Mouse (Mus musculus) lung, adult 2 months (tissue): ENCODE measurements around the gene Zfp592. TPM values are rescaled to one million over a fixed set of nuclear protein-coding genes. Genes with fewer than 3 reads are reported as not detected.

Source experiments
- DNase-seq: peaks from one replicate; pipeline ENCODE4 v3.0.0; 2022
- H3K4me1 ChIP-seq: fragments of 200-500 bp; 2 replicates; pipeline ENCODE4 v1.6.1; 2011; ENCODE audit warnings: low read length; ENCODE audit not compliant: control insufficient read depth, insufficient read depth
- H3K4me3 ChIP-seq: fragments of 200-500 bp; replicated peaks from 2 replicates; pipeline ENCODE3; 2011; ENCODE audit warnings: low read depth, mild to moderate bottlenecking, control low read depth, low read length; ENCODE audit errors: extremely low read depth
- CTCF ChIP-seq: fragments of 200-500 bp; IDR thresholded peaks from 2 replicates; pipeline ENCODE4 v1.5.1; 2011; ENCODE audit warnings: mild to moderate bottlenecking, low read length, control low read depth; ENCODE audit not compliant: insufficient read depth
- POLR2A ChIP-seq: fragments of 200-500 bp; IDR thresholded peaks from 2 replicates; pipeline ENCODE4 v1.6.1; 2011; ENCODE audit warnings: low read depth, mild to moderate bottlenecking, control low read depth, low read length, borderline replicate concordance; ENCODE audit errors: extremely low read depth
- WGBS: fragments of 180-500 bp; shearing (Covaris S2); methylation state at CpG from one replicate; pipeline ENCODE4 v1.1.7; 2018; 5-methylcytosine and 5-hydroxymethylcytosine counted together
- polyA plus RNA-seq: library from polyadenylated mRNA; depleted of rRNA; stranded (reverse); fragments of >200 nt; gene quantifications from 2 replicates; pipeline ENCODE4 v1.2.3, GENCODE M21; 2012

The Zfp592 gene
- polyA plus RNA-seq, 1 experiment: 20.1 TPM

DNA sequence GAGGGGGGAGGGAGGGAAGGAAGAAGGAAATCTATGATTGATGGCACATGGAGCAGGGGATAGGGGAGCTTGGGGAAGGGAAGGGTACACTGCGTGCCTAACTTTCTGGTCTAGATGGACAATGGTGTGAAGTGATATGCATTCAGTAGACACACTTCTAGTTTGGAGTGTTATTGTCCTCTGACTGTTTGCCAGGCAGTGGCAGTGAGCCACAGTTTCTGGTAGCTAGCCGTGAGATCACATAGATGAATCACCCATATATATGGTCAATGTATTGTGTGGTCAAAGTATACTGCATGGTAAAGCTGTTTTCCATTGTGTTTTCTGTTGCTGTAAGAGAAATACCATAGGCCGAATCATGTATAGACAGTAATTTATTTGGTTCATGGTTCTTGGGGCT lies 18.1 kb downstream of the Zfp592 start:
- H3K4me1 ChIP-seq: peaks cover 14% of the 10 kb centered on the region
- TF ChIP-seq POLR2A (no peak), CTCF (no peak)
- 83% methylated on average over 3 of the region's 3 CpGs for WGBS
- no peak for DNase-seq
- H3K4me3 ChIP-seq: no peak overlapping the region

DNA sequence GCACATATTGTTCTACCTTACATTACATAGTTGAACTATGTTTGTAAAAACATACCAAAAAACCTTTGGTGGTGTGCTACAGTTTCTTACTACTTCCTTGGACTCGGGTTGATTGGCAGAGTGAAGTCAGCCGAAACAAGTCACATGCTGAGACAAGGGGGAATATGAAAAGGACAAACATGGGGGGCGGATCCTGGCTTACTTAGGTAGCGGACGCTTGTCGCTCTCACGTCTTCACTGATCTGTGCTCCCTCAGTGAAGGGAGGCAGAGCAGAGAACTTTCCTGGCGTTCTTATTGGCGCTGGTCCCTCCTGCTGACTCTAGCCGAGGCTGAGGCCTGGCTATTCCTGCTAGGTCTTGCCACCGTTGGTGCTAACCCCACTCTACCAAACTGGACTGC lies 26.8 kb downstream of the Zfp592 start:
- no peaks in the 10 kb centered on the region for H3K4me1 ChIP-seq
- DNase-seq: no peak
- no peak for TF ChIP-seq CTCF
- no peak for TF ChIP-seq POLR2A
- no peak overlapping the region for H3K4me3 ChIP-seq
- WGBS: 74% methylated on average over 11 of the region's 11 CpGs

DNA sequence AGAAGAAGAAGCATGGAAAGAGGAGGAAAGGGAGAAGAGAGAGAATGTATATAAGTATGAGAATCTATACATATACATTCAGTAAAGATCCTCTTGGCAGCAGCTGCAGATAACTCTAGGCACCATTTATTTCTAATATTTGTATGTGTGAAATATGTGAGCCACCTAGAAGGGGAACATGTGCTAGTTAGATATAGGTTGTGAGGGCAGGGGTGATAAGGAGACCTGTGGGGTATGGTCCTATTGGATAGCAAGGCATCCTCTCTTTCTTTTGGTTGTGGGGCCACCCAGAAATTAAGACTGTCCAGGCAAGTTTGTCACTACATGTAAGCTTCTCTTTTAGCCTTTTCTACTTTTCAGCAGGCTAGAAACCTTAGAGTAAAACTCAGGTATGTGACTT lies 29.2 kb downstream of the Zfp592 start:
- Histone ChIP-seq H3K4me3 (no peak overlapping the region), H3K4me1 (no peaks in the 10 kb centered on the region)
- no peak for DNase-seq
- TF ChIP-seq CTCF (no peak), POLR2A (no peak)

DNA sequence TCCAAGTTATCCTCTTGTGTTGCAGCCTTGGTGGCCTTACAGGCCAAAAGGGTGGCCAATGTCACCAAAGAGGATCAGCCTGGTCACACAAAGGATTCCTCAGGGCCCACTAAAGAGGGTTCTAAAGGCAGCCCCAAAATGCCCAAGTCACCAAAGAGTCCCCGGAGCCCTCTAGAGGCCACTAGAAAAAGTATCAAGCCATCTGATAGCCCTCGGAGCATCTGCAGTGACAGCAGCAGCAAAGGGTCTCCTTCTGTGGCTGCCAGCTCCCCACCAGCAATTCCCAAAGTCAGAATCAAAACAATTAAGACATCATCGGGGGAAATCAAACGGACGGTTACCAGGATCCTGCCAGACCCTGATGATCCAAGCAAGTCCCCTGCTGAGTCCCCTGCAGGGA lies 30.6 kb downstream of the Zfp592 start:
- Histone ChIP-seq H3K4me3 (no peak overlapping the region), H3K4me1 (no peaks in the 10 kb centered on the region)
- DNase-seq: no peak
- 74% methylated on average over 5 of the region's 5 CpGs for WGBS
- TF ChIP-seq POLR2A (no peak), CTCF (no peak)

- WGBS: 97% methylated on average over 9 of the region's 9 CpGs
- DNase-seq: no peak
- Histone ChIP-seq H3K4me1 (no peaks in the 10 kb centered on the region), H3K4me3 (no peak overlapping the region)
- TF ChIP-seq POLR2A: no peak
- TF ChIP-seq CTCF: no peak
Observed at GRCm38 (mm10) chr7:81024651-81025050, 31.2 kb downstream of the Zfp592 start.

- Histone ChIP-seq H3K4me1 (no peaks in the 10 kb centered on the region), H3K4me3 (no peak overlapping the region)
- WGBS: 77% methylated on average over 2 of the region's 2 CpGs
- no peak for DNase-seq
- TF ChIP-seq CTCF: no peak
- no peak for TF ChIP-seq POLR2A
Observed at GRCm38 (mm10) chr7:81025751-81026150, 32.3 kb downstream of the Zfp592 start.

GRCm38 (mm10) chr7:81039711-81040110 lies 46.2 kb downstream of the Zfp592 start:
- Histone ChIP-seq H3K4me3 (no peak overlapping the region), H3K4me1 (no peaks in the 10 kb centered on the region)
- WGBS: 50% methylated on average over 2 of the region's 2 CpGs
- DNase-seq: no peak
- no peak for TF ChIP-seq POLR2A
- TF ChIP-seq CTCF: no peak

- Histone ChIP-seq H3K4me1 (no peaks in the 10 kb centered on the region), H3K4me3 (no peak overlapping the region)
- DNase-seq: no peak
- TF ChIP-seq CTCF (no peak), POLR2A (no peak)
- 75% methylated on average over 5 of the region's 5 CpGs for WGBS
Observed at GRCm38 (mm10) chr7:81043023-81043620, 49.6 kb downstream of the Zfp592 start.

GRCm38 (mm10) chr7:81047847-81048246 lies 54.4 kb downstream of the Zfp592 start:
- TF ChIP-seq POLR2A (no peak), CTCF (no peak)
- 87% methylated on average over 3 of the region's 3 CpGs for WGBS
- Histone ChIP-seq H3K4me3 (no peak overlapping the region), H3K4me1 (0 out of 2 replicates have a peak, but pooled peaks cover 2% of the 10 kb centered on the region)
- no peak for DNase-seq

DNA sequence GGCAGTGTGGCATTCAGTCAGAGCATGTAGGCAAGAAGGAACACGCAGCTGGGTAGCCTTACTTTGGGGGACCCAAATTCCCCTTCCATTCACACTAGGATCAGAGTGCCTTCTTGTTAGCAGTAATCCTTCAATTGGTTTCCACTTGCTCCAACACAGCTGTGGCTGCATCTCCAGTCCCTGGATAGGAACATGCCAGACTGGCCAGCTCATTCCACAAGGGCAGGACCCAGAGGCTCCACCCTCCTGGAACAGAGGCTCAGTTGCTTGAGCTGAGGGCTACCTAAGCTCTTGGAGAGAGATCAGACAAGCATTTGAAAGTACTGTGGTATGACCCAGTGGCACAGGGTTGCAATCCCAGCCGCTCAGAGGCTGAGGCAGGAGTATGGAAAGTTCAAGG lies 55.0 kb downstream of the Zfp592 start:
- 76% methylated on average over 2 of the region's 2 CpGs for WGBS
- TF ChIP-seq POLR2A (no peak), CTCF (no peak)
- DNase-seq: no peak
- H3K4me1 ChIP-seq: 0 out of 2 replicates have a peak, but pooled peaks cover 2% of the 10 kb centered on the region
- no peak overlapping the region for H3K4me3 ChIP-seq
